Mouse (Mus musculus) CH12.LX (cell line): ENCODE measurements around the gene Mrpl49. TPM values are rescaled to one million over a fixed set of nuclear protein-coding genes. Genes with fewer than 3 reads are reported as not detected.
A peak's percentile ranks its signal among the peaks of the same experiment; 100 is the strongest.

ENCODE experiments used
- DNase-seq: peaks from one replicate; pipeline ENCODE4 v3.0.0-alpha.2; 2013; ENCODE audit errors: extremely low read depth
- H3K27ac ChIP-seq: 2 replicates; pipeline ENCODE4 v1.5.1; 2012; ENCODE audit warnings: low read depth, mild to moderate bottlenecking, control low read depth, moderate library complexity; ENCODE audit not compliant: insufficient read depth
- H3K27me3 ChIP-seq: replicated peaks from 2 replicates; pipeline ENCODE3; 2012; ENCODE audit warnings: inconsistent platforms
- H3K36me3 ChIP-seq, 2 experiments: replicated peaks in 1 of 2; 2 replicates each; pipeline versions ENCODE3 to v1.6.1; 2012; ENCODE audit warnings: inconsistent platforms in 1 of 2, low read length in 1 of 2, mild to moderate bottlenecking in 1 of 2, mixed read lengths in 1 of 2, moderate library complexity in 1 of 2; ENCODE audit not compliant: control insufficient read depth in 1 of 2, insufficient read depth in 1 of 2
- H3K4me1 ChIP-seq, 2 experiments: 2 replicates each; pipeline ENCODE4 v1.6.1; 2012; ENCODE audit warnings: inconsistent platforms in 1 of 2, moderate library complexity in 1 of 2; ENCODE audit not compliant: insufficient read depth in 2 of 2, control insufficient read depth in 1 of 2
- H3K4me2 ChIP-seq: 2 replicates; pipeline ENCODE4 v1.6.1; 2012; ENCODE audit warnings: low read depth, mild to moderate bottlenecking, control low read depth; ENCODE audit not compliant: poor library complexity, insufficient read depth, severe bottlenecking
- H3K4me3 ChIP-seq, 3 experiments: fragments of 150-350 bp in 1 of 3; sonication (generic) in 1 of 3; replicated peaks in 1 of 3; 2 replicates each; pipeline versions ENCODE3 to v1.5.1; 2011 to 2012; ENCODE audit warnings: low read depth in 2 of 3, low read length in 2 of 3, mild to moderate bottlenecking in 2 of 3, moderate library complexity in 2 of 3, control low read depth in 1 of 3, improper control_type of control experiment in 1 of 3, inconsistent platforms in 1 of 3, mixed read lengths in 1 of 3; ENCODE audit not compliant: poor library complexity in 1 of 3
- H3K79me2 ChIP-seq: replicated peaks from 2 replicates; pipeline ENCODE4 v1.6.1; 2012; ENCODE audit warnings: mild to moderate bottlenecking, moderate library complexity; ENCODE audit not compliant: control insufficient read depth, poor library complexity, insufficient read depth, severe bottlenecking; ENCODE audit errors: extremely low read depth
- H3K9ac ChIP-seq: 2 replicates; pipeline ENCODE4 v1.6.1; 2012; ENCODE audit warnings: low read depth, mild to moderate bottlenecking, control low read depth, moderate library complexity; ENCODE audit not compliant: insufficient read depth
- H3K9me3 ChIP-seq: replicated peaks from 2 replicates; pipeline ENCODE3; 2012; ENCODE audit warnings: low read length, inconsistent platforms, mixed read lengths
- BHLHE40 ChIP-seq: IDR thresholded peaks from 2 replicates; pipeline ENCODE4 v1.6.1; 2011; ENCODE audit warnings: mild to moderate bottlenecking, low read depth, low read length, improper control_type of control experiment
- CTCF ChIP-seq, 2 experiments: IDR thresholded peaks in 1 of 2; conservative IDR thresholded peaks in 1 of 2; 2 replicates each; pipeline ENCODE4 v1.5.1; 2011 to 2012; ENCODE audit warnings: low read depth in 2 of 2, low read length in 2 of 2, improper control_type of control experiment in 1 of 2, inconsistent platforms in 1 of 2, mild to moderate bottlenecking in 1 of 2, moderate library complexity in 1 of 2
- ELF1 ChIP-seq: IDR thresholded peaks from 2 replicates; pipeline ENCODE4 v1.6.1; 2014; ENCODE audit warnings: low read depth, mild to moderate bottlenecking, inconsistent platforms, low read length, improper control_type of control experiment
- HCFC1 ChIP-seq: IDR thresholded peaks from 2 replicates; pipeline ENCODE4 v1.6.1; 2012; ENCODE audit warnings: low read depth, mild to moderate bottlenecking, inconsistent platforms, low read length, improper control_type of control experiment
- JUND ChIP-seq: conservative IDR thresholded peaks from 2 replicates; pipeline ENCODE4 v1.6.1; 2011; ENCODE audit warnings: low read depth, low read length, improper control_type of control experiment
- MEF2A ChIP-seq: IDR thresholded peaks from 2 replicates; pipeline ENCODE4 v1.6.1; 2014; ENCODE audit warnings: low read depth, mild to moderate bottlenecking, inconsistent platforms, low read length, improper control_type of control experiment, borderline replicate concordance
- MXI1 ChIP-seq: IDR thresholded peaks from 2 replicates; pipeline ENCODE4 v1.6.1; 2011; ENCODE audit warnings: mild to moderate bottlenecking, low read depth, low read length, improper control_type of control experiment
- MYC ChIP-seq: IDR thresholded peaks from 2 replicates; pipeline ENCODE4 v1.6.1; 2011; ENCODE audit warnings: low read depth, mild to moderate bottlenecking, improper control_type of control experiment, low read length
- NELFE ChIP-seq: IDR thresholded peaks from 2 replicates; pipeline ENCODE4 v1.6.1; 2011; ENCODE audit warnings: low read depth, low read length, improper control_type of control experiment
- PAX5 ChIP-seq: IDR thresholded peaks from 2 replicates; pipeline ENCODE4 v1.6.1; 2012; ENCODE audit warnings: low read length, inconsistent platforms, mixed read lengths
- POLR2A ChIP-seq: IDR thresholded peaks from 2 replicates; pipeline ENCODE4 v1.6.1; 2011; ENCODE audit warnings: low read depth, mild to moderate bottlenecking, improper control_type of control experiment, low read length
- POLR2AphosphoS2 ChIP-seq: IDR thresholded peaks from 2 replicates; pipeline ENCODE4 v1.6.1; 2011; ENCODE audit warnings: low read depth, low read length, improper control_type of control experiment
- RCOR1 ChIP-seq: conservative IDR thresholded peaks from 2 replicates; pipeline ENCODE4 v1.6.1; 2012; ENCODE audit warnings: low read depth, mild to moderate bottlenecking, inconsistent platforms, low read length, improper control_type of control experiment
- SMC3 ChIP-seq: IDR thresholded peaks from 2 replicates; pipeline ENCODE4 v1.6.1; 2011; ENCODE audit warnings: low read depth, low read length, improper control_type of control experiment
- TBP ChIP-seq: conservative IDR thresholded peaks from 2 replicates; pipeline ENCODE4 v1.6.1; 2011; ENCODE audit warnings: low read depth, low read length, improper control_type of control experiment
- TCF12 ChIP-seq: IDR thresholded peaks from 2 replicates; pipeline ENCODE4 v1.6.1; 2014; ENCODE audit warnings: low read depth, mild to moderate bottlenecking, inconsistent platforms, low read length, improper control_type of control experiment
- UBTF ChIP-seq: IDR thresholded peaks from 2 replicates; pipeline ENCODE4 v1.6.1; 2012; ENCODE audit warnings: low read depth, mild to moderate bottlenecking, inconsistent platforms, low read length, improper control_type of control experiment, moderate library complexity
- ZKSCAN1 ChIP-seq: IDR thresholded peaks from 2 replicates; pipeline ENCODE4 v1.6.1; 2012; ENCODE audit warnings: low read depth, inconsistent platforms, low read length, improper control_type of control experiment, borderline replicate concordance
- ZNF384 ChIP-seq: IDR thresholded peaks from 2 replicates; pipeline ENCODE4 v1.6.1; 2012; ENCODE audit warnings: low read depth, low read length, improper control_type of control experiment, inconsistent platforms
- dilution Hi-C: fragments of 300-500 bp; cut with MboI; formaldehyde crosslinking; loops from 2 replicates; pipeline ENCODE4 v1.14.3; 2020; ENCODE audit warnings: low sequenced_read_pairs; ENCODE audit not compliant: extremely low pct_unique_long_range_greater_than_20kb, extremely low pct_ligation_motif_present
- in situ Hi-C: fragments of 300-500 bp; cut with MboI; formaldehyde crosslinking; loops from 3 replicates; pipeline ENCODE4 v1.14.3; 2019; ENCODE audit warnings: low sequenced_read_pairs, low pct_ligation_motif_present, low pct_unique_long_range_greater_than_20kb, mixed read lengths
- polyA plus RNA-seq: library from polyadenylated mRNA; unstranded; fragments of >175 nt; gene quantifications from 2 replicates; pipeline ENCODE4 v1.2.1, GENCODE M21; 2012; ENCODE audit warnings: low read depth; ENCODE audit not compliant: insufficient read length
- total RNA-seq, 2 experiments: library from RNA; depleted of rRNA; stranded (reverse); fragments of 300-350 nt in 1 of 2; fragments of >200 nt in 1 of 2; gene quantifications; 2 replicates each; pipeline ENCODE4 v1.2.3; 2012 to 2014

The Mrpl49 gene
- total and polyA plus RNA-seq, 3 experiments: 37.4 to 66.6 (median 59.0) TPM

DNA sequence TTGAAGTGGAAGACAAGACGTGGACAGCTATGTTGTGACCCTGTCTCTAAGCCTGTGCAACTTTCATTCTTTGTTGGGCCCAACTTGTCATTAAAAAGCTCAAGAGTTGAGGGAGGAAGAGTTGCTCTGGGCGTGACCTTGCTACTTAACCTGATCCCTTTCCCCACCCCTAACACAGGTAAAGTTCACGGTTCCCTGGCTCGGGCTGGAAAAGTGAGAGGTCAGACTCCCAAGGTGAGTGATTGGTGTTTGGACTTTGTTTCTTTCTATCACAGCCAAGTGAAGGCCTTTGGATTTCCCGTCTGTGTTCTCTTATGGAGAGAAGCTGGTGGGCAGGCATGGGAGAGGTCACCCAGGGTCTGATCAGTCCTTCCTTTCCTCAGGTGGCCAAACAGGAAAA is 1.4 kb upstream of the Mrpl49 start:
- no peak for DNase-seq
- Histone ChIP-seq H3K79me2 (peaks cover 54% of the 10 kb centered on the region), H3K9me3 (no peaks in the 10 kb centered on the region), H3K4me1 (peaks cover 8 to 55% of the 10 kb centered on the region in 2 experiments), H3K27ac (0 out of 2 replicates have a peak overlapping the region, but pooled peaks have one; percentile 26), H3K27me3 (no peaks in the 10 kb centered on the region), H3K9ac (peak overlapping the region; percentile 73), H3K4me2 (peak overlapping the region; percentile 77), H3K36me3 (peaks cover 32 to 51% of the 10 kb centered on the region in 2 experiments), H3K4me3 (peak overlapping the region; percentile 73 to 97 (median 95))
- dilution Hi-C loops (no loop called here), in situ Hi-C loops (no loop called here)
- TF ChIP-seq ELF1: no peak
- TF ChIP-seq MEF2A: no peak
- TF ChIP-seq ZKSCAN1: no peak
- TF ChIP-seq ZNF384: no peak
- TF ChIP-seq POLR2A: no peak
- TF ChIP-seq MXI1: no peak
- no peak for TF ChIP-seq SMC3
- TF ChIP-seq HCFC1: no peak
- TF ChIP-seq RCOR1: no peak
- TF ChIP-seq POLR2AphosphoS2: no peak
- TF ChIP-seq TCF12: no peak
- TF ChIP-seq MYC: no peak
- no peak for TF ChIP-seq PAX5
- no peak for TF ChIP-seq BHLHE40
- TF ChIP-seq NELFE: no peak
- TF ChIP-seq JUND: no peak

GRCm38 (mm10) chr19:6058513-6058912 is 928 bp upstream of the Mrpl49 start:
- dilution Hi-C loops (no loop called here), in situ Hi-C loops (no loop called here)
- H3K27ac ChIP-seq: peak overlapping the region; percentile 26
- peak overlapping the region; percentile 73 to 97 (median 95) for H3K4me3 ChIP-seq
- peaks cover 37 to 51% of the 10 kb centered on the region in 2 experiments for H3K36me3 ChIP-seq
- H3K4me2 ChIP-seq: peak overlapping the region; percentile 77
- TF ChIP-seq RCOR1 (no peak), NELFE (no peak), CTCF (conservative IDR thresholded peaks at IDR 0.05 in 1 of 2, IDR thresholded peaks at IDR 0.05 in 1 of 2; ENCODE audit: low read depth in 2 of 2, low read length in 2 of 2) (no peak), POLR2AphosphoS2 (no peak), UBTF (no peak), TBP (no peak)
- H3K27me3 ChIP-seq: no peaks in the 10 kb centered on the region
- H3K9me3 ChIP-seq: no peaks in the 10 kb centered on the region
- peaks cover 55% of the 10 kb centered on the region for H3K79me2 ChIP-seq
- peak overlapping the region; percentile 73 for H3K9ac ChIP-seq
- H3K4me1 ChIP-seq: peaks cover 11 to 55% of the 10 kb centered on the region in 2 experiments
- no peak for DNase-seq
